Mouse (Mus musculus) spleen, postnatal 14 days (tissue): Measurements from ENCODE around the gene Il17d.
A peak's percentile ranks its signal among the peaks of the same experiment; 100 is the strongest.

Source experiments
- DNase-seq, 2 experiments: peaks; one replicate each; pipeline ENCODE4 v3.0.0; 2021 to 2022; ENCODE audit warnings: low spot score in 2 of 2

The Il17d gene

DNA sequence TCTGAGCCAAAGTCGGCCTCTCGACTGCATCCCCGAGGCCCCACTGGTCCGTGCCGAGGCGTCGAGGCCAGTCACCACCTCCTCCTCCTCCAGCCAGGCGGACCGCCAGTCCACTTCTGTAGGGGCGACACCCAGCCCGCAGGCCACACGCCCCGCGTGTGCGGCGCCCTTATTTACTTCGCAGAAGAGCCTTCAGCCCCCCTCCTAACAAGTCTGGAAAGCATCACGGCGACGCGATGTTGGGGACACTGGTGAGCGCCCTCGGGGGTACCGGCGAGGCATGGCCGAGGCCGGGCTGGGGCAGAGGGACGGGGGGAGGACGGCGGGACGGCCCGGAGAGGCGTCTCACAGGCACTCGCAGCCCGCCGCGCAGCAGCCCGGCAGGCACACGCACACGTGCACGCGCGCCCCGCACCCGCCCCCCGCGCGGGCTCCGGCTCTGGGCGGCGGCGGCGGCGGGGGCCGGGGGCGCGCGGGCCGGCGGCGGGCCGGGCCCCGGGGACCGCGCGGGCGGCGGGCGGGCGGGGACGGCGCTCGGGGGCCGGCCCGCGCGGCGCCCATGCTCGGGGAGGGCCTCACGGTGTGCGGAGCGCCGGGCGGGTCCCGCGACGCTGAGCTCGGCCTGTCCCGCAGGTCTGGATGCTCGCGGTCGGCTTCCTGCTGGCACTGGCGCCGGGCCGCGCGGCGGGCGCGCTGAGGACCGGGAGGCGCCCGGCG is at the start of gene Il17d:
TSS of gene Il17d (plus strand) at position 107 of the 717 bp plus-strand sequence.
- DNase-seq, result no peak

DNA sequence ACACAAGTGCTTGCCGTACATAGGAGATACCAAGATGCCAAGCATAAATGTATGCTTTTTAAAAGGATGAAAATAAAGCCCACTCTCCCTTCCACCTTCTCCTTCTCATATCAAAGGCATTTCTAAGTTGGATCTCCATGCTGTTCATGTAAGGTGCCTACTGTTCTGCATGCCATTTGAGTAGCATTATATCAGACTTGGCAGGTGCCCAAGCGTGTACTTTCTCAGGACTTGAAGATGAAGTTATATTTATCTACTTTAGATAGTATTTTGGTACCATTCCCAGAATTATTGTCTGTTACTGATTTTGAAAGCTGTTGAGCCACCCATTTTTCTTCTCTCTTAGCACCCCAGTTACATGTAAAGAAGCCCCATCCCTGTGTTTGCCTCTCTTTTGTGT is 49.5 kb upstream of the Il17d start:
- DNase-seq, result no peak

DNA sequence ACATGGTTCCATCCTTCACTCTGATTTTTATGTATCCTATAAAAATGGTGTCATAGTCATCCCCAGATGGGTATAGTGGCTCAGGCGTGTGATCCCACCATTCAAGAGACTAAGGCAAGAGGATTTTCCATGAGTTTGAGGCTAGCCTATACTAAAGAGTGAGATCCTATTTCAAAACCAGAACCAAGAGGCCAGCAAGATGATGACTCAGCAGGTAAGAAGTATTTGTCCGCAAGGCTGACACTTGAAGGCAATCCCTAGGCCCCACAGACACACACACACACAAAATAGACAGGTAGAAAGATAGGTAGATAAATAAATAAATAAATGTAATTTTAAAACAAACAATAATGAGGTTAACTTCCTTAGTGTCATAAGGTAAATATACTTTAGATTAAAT is 42.3 kb upstream of the Il17d start:
- DNase-seq, result no peak

DNA sequence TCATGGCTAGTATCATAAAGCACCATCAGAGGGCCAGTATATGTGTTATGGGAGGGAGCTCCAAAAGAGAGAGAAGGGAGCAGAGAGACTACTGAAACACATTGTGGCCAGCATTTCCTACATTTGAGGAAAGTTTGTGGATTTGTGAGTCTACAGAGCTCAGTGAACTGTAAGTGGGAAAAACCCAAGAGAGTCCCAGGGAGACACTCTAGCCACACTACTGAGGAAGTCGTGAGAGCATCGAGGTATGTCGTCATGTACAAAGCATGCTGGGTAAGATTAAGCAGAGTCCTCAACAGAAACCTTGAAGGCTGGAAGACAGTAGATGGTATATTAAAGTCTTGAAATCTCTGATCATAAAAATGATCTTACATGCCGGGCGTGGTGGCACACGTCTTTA is 40.4 kb upstream of the Il17d start:
- DNase-seq, result no peak

DNA sequence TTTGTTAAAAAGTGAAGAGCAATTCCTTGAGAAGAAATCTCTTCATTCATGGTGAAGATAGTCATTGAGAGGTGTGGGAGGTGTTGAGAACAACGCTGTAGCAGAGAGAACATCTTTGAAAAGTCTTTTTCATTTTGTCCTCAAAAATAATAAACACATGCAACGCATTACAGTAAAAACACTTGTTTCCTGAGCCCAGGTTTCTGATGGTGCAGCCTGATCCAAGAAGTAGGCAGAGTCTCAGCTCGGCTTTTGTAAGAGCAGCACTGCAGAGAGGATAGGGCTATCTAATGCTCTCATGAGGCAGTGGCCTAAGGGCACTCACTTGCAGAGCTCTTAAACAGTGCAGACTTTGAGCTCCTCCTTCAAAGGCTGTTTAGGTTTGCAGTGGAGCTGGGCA is 34.9 kb upstream of the Il17d start:
- no peak for DNase-seq

DNA sequence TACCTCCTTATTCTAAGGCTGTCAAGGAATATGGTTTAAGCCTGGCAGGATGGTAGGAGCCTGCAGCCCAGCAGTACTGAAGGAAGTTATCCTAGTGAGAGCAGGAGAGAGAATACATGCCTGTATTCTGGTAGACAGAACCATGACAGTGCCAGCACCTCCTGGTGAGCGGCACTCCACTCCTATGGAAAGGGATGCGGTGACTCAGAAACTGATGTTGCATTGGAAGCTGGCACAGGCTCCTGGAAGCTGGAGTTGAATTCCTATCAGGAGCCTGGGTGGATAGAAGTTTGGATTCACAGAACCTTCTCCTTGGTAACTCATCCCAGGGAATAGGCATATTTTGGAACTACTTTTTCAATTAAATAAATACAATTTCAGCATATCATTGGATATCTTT is 30.7 kb upstream of the Il17d start:
- no peak for DNase-seq

DNA sequence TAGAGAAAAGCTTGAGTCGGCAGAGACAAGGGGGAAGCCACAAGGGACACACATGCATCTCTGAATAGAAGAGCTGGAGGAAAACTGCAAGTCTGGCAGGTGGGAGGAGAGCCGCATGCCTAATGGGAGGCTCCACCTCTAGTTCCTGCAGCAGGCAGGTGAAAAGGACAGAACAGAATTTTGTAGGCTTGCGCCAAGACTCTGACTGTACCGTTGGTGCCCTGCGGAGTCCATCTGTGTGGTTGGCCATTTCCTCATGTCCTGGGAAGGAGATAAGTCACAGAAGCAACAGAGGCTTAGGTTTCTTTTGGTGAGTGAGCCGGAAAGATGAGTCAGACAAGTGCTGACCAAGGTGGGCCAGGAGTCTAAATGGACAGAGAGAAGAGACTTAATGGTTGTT is 20.8 kb upstream of the Il17d start:
- no peak for DNase-seq

DNA sequence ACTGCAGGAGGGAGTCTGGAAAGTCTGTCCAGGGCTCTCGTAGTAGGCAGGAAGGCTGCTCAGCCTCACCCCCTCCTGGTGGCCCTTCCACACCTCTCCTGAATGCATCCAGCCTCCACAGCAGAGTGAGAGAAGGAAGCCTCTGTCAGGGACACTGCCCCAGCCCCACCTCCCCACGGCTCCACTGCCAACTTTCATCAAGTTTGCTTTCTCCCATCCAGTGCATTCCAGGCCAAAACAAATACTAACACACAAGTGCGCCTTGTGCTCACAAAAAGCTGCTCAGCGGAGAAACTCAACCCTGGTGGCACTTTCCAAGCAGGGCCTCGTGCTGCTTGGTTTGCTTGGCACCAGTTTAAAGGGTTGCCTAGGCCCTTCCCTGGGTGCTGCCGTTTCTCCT is 15.0 kb upstream of the Il17d start:
- no peak for DNase-seq

DNA sequence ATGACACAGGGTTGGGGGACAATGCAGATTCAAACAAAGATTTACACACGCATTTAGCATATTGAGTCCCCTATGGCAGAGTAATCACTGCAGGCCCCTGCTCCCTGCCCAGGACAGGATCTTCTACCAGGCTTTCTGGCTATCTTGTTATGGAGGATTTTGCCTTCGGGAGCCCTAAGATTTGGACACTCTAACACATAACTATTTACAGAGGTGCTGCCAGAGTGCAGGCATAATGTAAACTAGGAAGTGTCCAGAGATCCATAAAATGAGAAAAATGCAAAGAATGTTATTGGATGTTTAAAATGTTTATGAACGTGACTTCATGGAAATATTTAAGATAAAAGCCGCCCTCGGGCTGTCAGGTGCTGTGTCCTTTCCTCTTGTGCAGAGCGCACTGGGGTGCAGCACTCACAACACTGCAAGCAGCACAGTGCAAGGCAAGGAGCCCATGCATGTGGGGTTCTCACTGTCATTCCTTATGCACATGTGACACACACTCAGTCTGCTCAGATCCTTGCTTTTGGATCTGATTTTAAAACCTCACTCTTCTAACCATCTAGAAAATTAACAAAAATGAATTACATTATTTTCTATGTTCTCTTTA is 9.3 kb upstream of the Il17d start:
- no peak for DNase-seq

DNA sequence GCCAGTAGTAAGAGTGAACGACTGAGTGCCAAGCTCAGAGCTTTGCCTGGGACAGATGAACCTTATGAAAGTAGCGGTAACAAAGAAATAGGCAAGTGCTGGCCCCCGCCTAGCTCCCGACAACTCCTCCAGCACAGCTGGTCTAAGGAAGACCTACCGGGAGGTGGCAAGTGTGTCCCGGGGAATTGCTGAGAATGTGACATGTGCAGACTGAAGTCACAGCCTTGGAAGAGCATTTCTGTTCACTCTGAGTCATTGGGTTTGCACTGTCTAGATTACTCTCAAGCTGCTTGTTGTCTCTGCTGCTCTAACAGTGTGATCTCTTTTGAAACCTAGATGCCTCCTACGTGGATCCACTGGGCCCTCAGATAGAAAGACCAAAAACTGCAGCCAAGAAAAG is 7.6 kb upstream of the Il17d start:
- no peak for DNase-seq

DNA sequence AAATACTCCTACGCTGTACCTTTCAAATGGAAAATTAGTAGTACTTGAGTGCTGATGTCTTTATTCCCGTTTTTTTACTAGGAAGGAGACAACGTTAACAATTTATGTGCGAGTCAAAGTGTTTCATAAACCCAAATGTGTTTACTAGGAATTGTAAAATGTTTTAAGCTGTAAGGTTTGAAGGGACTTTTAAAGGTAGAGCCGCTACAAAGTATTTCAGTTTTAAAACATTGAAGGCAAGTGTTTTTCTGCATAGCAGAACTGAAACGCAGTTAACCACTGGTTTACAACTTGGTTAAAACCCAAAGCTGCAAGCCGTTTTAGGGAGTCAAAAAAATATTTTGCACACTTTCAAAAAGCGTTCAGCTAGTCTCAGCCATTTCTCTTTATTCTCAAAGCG is 815 bp upstream of the Il17d start:
- DNase-seq, result no peak

DNA sequence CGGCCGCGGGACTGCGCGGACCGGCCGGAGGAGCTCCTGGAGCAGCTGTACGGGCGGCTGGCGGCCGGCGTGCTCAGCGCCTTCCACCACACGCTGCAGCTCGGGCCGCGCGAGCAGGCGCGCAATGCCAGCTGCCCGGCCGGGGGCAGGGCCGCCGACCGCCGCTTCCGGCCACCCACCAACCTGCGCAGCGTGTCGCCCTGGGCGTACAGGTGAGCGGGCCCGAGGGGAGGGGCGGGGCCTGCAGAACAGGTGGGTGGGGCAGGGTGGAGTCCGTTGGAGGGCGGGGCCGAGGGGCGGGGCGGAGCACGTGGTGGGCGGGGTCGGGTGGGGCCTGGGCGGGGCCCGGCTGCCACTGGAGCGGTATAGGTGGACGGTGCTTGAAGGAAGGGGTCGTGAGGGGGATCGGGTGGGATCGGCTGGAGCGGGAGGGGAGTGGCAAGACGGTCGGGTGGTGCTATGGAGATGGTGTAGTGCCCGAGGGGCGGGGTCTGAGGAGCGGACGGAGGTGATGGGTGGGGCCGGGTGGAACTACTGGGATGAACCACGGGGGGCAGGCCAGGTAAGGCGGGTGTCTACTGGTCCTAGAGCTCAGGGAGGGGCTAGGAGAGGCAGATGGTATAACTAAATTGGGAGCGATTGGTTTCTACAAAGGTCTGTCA is 942 bp downstream of the Il17d start:
- DNase-seq, result peak in 1 of 2 experiments; percentile 23

DNA sequence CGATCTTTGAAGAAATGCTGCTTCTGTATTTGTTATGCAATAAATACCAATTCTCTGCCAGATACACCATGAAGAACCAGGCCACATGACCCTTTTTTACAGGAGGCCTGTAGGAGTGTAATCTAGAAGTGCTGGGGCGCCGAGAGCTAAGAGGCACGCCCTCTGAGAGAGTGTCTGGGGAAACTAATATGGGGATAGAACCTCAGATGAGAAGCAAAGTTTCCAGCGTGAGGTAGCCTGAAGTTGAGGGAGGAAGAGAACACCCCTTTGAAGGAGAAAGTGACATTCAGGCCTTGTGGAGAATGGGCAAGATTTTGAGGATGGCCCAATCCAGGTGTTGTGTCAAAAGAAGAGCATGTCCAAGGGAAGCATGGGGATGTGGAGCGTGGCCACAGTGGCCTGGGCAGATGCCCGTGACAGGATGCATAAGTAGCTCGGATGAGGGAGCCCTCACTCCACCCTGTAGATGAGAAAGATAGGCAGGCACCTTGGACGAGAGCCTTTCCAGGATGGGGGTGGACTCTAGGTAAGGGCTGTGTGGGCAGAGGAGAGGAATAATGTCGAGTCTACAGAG is 1.6 kb downstream of the Il17d start:
- DNase-seq, result no peak

DNA sequence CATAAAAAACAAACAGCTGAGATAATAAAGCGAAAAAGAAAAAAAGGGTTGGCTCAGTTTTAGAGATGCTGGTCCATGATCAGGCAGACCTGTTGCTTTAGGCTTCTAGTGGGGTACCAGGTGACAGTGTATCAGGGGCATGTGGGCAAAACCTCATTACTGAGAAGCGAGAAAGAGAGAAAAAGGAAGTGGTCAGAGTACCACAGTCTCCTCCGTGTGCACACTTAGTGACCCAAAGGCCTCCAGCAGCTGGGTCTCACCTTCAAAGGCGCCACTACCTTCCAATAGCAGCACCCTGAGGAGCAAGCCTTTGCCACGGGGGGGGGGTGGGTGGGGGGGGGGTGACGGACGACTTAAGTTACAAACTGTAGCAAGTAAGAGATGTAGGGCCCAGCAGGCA is 2.5 kb downstream of the Il17d start:
- no peak for DNase-seq

DNA sequence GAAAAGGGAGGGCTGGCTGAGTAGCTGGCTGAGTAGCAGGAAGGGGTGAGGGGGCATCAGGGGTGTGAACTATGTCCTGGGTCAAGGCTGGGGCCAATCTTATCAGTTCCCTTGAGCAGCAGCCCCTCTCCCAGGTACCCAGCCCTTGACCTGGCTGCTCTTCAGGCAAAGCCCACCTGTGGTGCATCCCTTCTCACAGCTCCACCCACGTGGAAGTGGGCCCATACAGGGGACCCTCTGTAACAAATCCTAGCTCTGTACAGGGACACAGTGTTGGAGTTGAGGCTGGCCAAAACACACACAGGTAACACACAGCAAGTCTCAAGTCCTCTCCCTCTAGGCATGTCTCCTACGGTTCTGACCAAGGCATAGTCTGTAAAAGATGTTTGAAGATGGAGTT is 3.0 kb downstream of the Il17d start:
- no peak for DNase-seq

DNA sequence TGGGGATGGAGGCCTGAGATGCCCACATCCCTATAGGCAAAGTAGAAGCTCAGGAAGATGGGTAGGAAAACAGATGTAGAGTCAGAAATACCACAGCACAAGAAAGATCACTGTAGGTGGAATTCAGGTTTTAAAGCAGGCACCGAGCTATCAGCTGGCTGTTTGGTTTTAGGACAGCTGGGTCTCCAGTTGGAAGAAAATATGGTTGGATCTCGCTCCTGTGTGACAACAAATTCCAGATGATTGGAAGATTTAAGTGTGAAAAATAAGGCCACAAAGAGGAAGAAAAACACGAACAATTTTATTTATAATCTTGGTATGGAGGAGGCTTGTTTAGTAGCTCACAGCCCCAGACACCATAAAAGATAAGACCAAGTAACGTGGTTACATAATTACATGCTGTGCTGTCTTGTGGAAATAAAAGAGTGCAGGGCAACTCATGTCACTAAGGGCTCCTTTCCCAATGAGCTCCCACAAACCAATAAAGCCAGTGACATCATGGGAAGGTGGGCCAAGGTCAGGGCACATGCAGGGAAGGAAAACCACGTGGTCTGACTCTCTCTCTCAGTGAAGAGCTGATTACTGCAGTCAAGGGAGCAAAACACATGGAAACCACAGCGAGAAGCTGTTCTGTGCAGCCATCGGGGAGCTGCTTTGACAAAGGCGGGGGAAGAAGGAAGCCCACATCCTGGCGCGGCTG is 4.7 kb downstream of the Il17d start:
- DNase-seq, result no peak

DNA sequence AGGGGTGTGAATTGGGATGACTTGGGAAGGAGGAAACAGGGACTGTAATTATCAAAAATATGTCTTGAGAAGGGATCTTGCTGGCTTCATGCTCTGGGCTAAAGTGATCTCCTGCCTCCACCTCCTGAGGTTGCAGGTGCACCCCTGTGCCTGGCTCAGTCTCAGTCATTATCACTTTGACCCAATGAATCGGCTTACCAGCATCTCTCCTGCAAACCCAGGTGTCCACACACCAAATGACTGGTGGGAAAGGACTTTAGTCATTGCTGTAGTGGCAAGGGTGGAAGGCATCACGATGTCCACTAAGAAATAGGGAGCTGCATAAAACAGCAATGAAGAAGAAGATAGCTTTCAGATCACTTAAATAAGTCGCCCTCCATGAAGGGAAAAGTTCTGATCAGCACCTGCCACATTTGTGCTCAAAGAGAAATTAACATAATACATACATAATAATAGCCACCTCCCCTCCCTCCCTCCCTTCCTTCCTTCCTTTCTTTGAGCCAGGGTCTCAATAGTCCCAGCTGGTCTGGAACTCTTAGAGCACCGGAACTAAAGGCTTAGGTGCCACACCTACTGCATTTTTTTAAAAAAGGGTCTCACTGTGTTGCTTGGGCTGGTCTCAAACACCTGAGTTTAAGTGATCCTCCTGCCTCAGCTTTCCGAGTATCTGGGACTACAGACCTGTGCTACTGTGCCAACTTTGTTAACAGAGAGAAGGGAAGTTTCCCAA is 5.4 kb downstream of the Il17d start:
- no peak for DNase-seq

DNA sequence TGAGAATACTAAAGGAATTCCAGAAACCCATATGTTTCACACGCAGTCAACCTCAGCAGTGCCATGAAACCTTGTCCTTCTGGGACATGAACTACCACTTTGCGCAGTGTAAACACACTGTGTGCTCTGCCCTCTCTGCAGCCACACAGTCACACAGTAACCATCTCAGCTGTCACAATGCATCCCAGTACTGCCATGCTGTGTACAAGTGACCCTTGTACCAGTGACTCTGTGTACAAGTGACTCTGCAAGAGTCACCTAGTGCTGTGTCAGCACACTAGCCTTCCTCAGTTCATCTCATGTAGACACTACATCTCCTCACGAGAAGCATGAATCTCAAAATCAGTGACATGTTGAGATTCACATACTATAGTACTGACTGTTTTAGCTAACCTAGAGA is 8.0 kb downstream of the Il17d start:
- DNase-seq, result no peak

DNA sequence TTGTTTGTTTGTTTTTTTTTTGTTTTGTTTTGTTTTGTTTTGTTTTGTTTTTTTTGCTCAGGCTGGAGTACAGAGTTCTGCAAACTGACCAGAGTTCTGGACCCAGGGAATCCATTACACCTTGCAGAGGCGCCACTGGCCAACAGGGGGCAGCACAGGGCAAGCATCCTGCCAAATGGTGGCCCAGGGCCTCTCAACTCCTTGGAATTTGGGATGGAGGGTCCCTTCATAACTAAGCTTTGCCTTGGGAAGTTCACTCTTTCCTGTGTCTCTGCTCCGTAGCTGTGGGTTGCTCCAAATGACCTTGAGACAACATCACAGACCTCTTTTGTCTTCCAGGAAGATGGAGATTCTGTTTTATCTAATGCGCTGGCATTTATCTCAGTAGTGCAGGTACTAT is 8.6 kb downstream of the Il17d start:
- DNase-seq, result peak in 1 of 2 experiments; percentile 32

DNA sequence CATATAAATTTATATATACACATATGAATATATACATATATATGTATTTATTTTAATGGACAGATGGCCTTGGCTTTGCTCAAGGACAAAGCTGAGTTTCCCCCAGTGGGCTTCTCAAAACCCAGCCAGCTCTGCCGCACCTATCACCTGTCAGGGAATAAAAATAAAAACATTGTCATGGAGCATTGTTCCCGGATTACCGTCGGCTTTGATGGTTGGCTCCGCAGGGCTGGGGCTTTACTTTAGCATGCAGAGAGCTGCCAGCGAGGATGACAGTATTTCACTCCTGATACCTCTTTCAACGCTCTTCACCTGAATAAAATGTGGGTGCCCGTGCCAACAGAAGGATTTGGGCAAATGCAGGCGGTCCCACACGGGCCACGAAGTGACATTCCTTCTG is 9.3 kb downstream of the Il17d start:
- DNase-seq, result no peak

DNA sequence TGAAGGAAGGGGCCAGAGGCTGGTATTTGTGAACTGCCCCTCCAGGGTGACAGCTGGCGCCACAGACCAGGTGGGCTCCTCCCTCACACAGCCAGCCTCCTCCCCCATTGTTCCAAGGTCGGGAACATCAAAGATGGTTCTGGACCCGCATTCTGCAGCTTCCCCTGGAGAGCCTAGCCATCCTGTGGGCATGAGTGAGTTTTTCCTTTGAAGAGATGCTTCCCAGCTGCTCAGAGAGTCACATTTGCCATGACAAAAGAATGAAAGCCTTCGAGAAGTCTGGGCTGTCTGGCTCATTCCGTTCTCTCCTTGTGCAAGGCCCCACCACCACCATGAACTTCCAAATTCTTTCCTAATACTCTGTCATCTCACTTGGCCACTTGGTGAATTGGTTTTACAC is 9.8 kb downstream of the Il17d start:
- DNase-seq, result no peak

DNA sequence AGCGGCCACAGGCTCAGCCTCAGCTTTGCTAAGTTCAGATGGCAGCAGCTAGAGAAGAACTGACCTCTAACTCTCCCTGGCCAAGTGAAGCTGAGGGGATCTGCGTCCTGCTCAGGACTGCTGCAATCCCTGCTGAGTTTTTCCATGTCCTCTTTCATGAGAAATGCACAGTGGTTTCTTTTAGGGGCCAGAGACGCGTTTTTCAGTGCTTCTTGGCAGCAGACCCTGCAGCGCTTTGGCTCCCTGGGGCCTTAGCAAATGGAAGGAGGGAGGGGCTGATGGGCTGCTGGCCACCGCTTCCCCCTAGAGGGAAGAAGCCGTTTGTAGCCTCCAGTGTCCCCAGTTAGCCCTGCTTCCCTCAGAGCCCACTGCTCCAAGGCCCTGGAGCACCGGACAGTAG is 10.4 kb downstream of the Il17d start:
- no peak for DNase-seq
